Mouse (Mus musculus): ENCODE data around the gene Esr1. TPM values are rescaled to one million over a fixed set of nuclear protein-coding genes. Genes with fewer than 3 reads are reported as not detected.

Gene Esr1
- polyA plus RNA-seq, 1 experiment, result 5.7 TPM

DNA sequence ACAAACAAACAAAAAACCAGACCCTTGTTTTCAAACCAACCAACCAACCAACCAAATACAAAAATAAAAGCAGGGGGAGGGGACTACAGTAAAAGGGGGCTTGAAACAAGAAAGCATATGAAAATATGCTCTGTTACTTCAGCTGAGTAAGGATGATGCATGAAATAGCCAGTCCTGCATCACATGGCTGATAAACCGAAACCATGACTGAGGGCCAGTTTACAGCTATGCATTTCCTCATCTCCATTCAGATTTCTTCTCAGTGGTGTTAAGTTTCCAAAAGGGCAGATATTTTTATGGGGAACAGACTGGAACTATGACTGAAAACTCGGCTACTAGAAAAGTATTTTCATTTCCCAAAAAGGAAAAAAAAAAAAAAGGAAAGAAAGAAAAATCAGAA, 417.8 kb downstream of the Esr1 start:
- Histone ChIP-seq H3K4me3 (replicated peaks; ENCODE audit: control insufficient read depth, low read depth, low read length) (no peak overlapping the region), H3K27ac (ENCODE audit: control insufficient read depth, insufficient read depth, low read depth, low read length, poor library complexity) (no peak overlapping the region), H3K4me1 (ENCODE audit: control insufficient read depth, insufficient read depth, low read length) (no peaks in the 10 kb centered on the region)
- no peak for TF ChIP-seq POLR2A (IDR thresholded peaks at IDR 0.05; ENCODE audit: borderline replicate concordance, control insufficient read depth, low read depth, low read length)
- no peak for TF ChIP-seq CTCF (IDR thresholded peaks at IDR 0.05; ENCODE audit: control insufficient read depth, insufficient read depth, low read length)
- whole genome bisulfite sequencing, result 82% methylated on average over 2 of the region's 2 CpGs

DNA sequence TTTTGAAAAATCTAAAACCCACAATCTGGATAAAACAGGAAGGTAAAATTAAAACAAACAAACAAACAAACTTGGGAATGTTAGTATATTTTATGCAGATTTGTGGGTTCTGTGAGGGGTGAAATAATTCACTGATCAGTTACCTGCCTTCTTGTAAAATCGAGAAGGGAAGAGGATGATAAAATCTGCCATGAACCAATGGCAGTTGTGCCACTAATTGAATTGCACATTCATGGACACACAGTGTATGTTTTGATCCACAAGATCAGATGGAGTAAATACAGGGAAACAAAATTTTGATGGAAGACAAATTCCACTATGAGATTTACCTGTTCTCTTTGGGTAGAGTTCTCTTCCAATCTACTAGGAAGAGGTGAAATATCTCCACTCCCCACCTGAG, 418.5 kb downstream of the Esr1 start:
- no peak overlapping the region for H3K27ac ChIP-seq (ENCODE audit: control insufficient read depth, insufficient read depth, low read depth, low read length, poor library complexity)
- H3K4me3 ChIP-seq (replicated peaks; ENCODE audit: control insufficient read depth, low read depth, low read length), result no peak overlapping the region
- WGBS, result 83% methylated on average over 1 of the region's 1 CpGs
- no peak for TF ChIP-seq POLR2A (IDR thresholded peaks at IDR 0.05; ENCODE audit: borderline replicate concordance, control insufficient read depth, low read depth, low read length)
- no peak for TF ChIP-seq CTCF (IDR thresholded peaks at IDR 0.05; ENCODE audit: control insufficient read depth, insufficient read depth, low read length)
- H3K4me1 ChIP-seq (ENCODE audit: control insufficient read depth, insufficient read depth, low read length), result no peaks in the 10 kb centered on the region

DNA sequence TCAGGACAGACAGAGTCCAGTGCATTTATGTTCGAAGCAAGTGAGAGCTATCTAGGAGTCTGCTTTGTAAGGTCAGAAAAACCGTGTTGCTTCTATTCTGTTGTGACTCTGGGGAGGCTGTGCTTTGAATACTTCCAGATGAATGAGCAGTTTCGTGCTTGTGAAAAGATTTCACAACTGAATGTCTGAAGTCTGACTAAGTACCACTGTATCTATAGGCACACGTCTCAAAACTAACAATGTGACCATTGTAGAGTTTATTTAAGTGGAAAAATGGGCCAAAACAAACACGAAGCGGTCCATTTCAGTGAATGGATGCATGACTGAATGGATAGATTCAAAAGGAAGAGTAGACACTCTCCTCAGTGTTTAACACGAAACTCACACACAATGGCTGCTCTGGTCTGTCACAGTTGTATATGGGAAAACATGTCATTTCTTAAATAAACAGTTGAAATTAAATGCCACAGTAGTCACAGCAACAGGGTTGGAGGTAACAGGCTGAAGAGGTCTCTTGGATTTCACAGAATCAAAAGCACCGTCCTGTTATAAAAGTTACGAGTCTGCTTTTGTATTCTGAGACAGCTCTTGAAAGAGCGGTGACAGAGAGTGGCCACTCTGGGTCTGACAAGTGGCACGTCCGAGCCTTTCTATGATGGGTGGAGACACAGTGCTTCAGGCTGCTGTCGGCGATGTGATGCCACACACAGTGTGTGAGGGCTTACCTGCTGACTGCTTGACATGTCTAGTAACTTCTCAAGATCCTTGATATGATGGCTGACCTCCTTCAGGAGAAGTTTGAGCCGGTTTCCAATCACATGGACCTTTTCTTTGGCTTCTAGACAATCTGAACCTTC, 421.0 kb downstream of the Esr1 start:
- 91% methylated on average over 15 of the region's 15 CpGs for WGBS
- H3K4me1 ChIP-seq (ENCODE audit: control insufficient read depth, insufficient read depth, low read length), result no peaks in the 10 kb centered on the region
- no peak overlapping the region for H3K4me3 ChIP-seq (replicated peaks; ENCODE audit: control insufficient read depth, low read depth, low read length)
- H3K27ac ChIP-seq (ENCODE audit: control insufficient read depth, insufficient read depth, low read depth, low read length, poor library complexity), result no peak overlapping the region
- TF ChIP-seq CTCF (IDR thresholded peaks at IDR 0.05; ENCODE audit: control insufficient read depth, insufficient read depth, low read length), result no peak
- no peak for TF ChIP-seq POLR2A (IDR thresholded peaks at IDR 0.05; ENCODE audit: borderline replicate concordance, control insufficient read depth, low read depth, low read length)

DNA sequence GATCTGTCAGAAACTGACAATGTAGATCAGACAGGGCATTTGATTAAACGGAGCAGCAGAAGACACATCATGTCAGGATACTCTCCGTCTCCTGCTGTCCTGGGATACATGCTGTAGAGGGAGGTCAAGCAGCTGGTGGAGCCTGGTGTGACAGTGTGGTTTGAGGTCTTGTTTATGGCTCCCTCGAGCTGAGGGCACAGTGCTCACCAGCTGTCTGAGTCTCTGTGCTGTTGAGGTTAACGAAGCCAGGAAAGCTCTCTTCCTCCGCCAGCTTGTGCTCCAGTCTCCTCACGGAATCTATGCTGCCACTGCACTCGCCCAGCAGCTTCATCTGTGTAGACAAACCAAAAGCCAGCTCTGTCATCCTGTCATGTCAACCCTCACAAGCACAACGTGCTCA, 429.9 kb downstream of the Esr1 start:
- Histone ChIP-seq H3K4me1 (ENCODE audit: control insufficient read depth, insufficient read depth, low read length) (peaks cover 4% of the 10 kb centered on the region; the same call in 1 of the 2 replicates), H3K27ac (ENCODE audit: control insufficient read depth, insufficient read depth, low read depth, low read length, poor library complexity) (no peak overlapping the region), H3K4me3 (replicated peaks; ENCODE audit: control insufficient read depth, low read depth, low read length) (no peak overlapping the region)
- 82% methylated on average over 8 of the region's 8 CpGs for WGBS
- no peak for TF ChIP-seq CTCF (IDR thresholded peaks at IDR 0.05; ENCODE audit: control insufficient read depth, insufficient read depth, low read length)
- TF ChIP-seq POLR2A (IDR thresholded peaks at IDR 0.05; ENCODE audit: borderline replicate concordance, control insufficient read depth, low read depth, low read length), result no peak

DNA sequence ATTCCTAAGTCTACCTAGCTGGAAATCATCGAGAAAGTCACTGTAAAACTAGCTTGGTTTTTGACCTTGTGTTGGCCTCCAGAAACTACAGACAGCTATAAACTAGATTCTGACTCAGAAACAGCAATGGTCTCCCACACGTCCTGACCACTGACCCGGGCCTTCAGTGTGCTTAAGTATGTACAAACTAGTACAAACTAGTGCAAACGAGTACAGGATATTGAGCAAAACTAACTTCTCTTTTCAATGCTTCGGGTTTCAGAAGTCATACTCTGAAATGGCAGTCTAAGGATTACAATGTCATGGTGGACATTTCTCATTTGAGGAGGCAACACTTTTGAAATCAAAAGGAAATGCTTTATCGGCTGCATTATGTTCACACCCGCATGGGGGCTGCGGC, 433.1 kb downstream of the Esr1 start:
- H3K27ac ChIP-seq (ENCODE audit: control insufficient read depth, insufficient read depth, low read depth, low read length, poor library complexity), result peak overlapping the region; percentile 54
- peaks cover 4% of the 10 kb centered on the region; the same call in 1 of the 2 replicates for H3K4me1 ChIP-seq (ENCODE audit: control insufficient read depth, insufficient read depth, low read length)
- TF ChIP-seq CTCF (IDR thresholded peaks at IDR 0.05; ENCODE audit: control insufficient read depth, insufficient read depth, low read length) (peak; percentile 1; the same call in 1 of the 2 replicates), POLR2A (IDR thresholded peaks at IDR 0.05; ENCODE audit: borderline replicate concordance, control insufficient read depth, low read depth, low read length) (no peak)
- no peak overlapping the region for H3K4me3 ChIP-seq (replicated peaks; ENCODE audit: control insufficient read depth, low read depth, low read length)
- 50% methylated on average over 8 of the region's 8 CpGs for WGBS

DNA sequence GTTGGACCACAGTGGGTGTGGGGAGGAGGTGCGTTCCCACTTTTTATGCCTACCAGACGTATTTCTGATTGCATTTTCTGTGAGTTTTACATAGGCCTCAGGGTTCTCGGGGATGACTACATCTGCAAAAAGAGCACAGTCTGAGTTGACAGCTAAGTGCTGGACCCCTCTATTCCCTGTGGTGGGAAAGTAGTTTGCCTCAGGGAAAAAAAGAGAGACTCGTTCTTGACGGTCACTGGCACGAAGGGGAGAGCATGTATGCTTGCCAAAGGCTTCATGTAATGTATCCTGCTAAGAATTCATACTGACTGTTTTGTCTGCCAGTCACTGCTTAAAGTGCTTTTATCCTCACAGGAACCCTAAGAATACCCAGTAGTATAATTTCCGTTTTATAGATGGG, 433.8 kb downstream of the Esr1 start:
- 81% methylated on average over 7 of the region's 7 CpGs for WGBS
- H3K4me3 ChIP-seq (replicated peaks; ENCODE audit: control insufficient read depth, low read depth, low read length), result no peak overlapping the region
- peak overlapping the region; percentile 54 for H3K27ac ChIP-seq (ENCODE audit: control insufficient read depth, insufficient read depth, low read depth, low read length, poor library complexity)
- peaks cover 4% of the 10 kb centered on the region; the same call in 1 of the 2 replicates for H3K4me1 ChIP-seq (ENCODE audit: control insufficient read depth, insufficient read depth, low read length)
- TF ChIP-seq CTCF (IDR thresholded peaks at IDR 0.05; ENCODE audit: control insufficient read depth, insufficient read depth, low read length) (no peak), POLR2A (IDR thresholded peaks at IDR 0.05; ENCODE audit: borderline replicate concordance, control insufficient read depth, low read depth, low read length) (no peak)

DNA sequence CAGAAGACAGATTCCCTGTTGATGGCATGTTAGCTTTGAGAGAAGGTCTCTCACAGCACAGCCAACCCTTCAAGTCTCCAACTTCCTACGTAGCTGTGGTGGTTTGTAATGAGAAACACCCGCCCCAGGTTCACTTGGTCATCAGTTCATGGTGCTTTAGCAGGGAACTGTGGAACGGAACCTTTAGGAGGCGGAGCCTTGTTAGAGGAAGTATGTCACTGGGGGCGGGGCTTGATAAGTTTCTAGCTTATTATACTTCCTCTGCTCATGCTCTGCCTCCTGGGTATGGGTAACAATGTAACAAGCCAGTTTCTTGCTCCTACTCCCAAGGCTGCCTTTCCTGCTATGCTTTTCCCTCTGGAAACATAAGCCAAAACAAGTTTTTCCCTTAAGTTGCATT, 434.3 kb downstream of the Esr1 start:
- TF ChIP-seq POLR2A (IDR thresholded peaks at IDR 0.05; ENCODE audit: borderline replicate concordance, control insufficient read depth, low read depth, low read length) (no peak), CTCF (IDR thresholded peaks at IDR 0.05; ENCODE audit: control insufficient read depth, insufficient read depth, low read length) (no peak)
- 81% methylated on average over 5 of the region's 5 CpGs for WGBS
- Histone ChIP-seq H3K4me3 (replicated peaks; ENCODE audit: control insufficient read depth, low read depth, low read length) (no peak overlapping the region), H3K27ac (ENCODE audit: control insufficient read depth, insufficient read depth, low read depth, low read length, poor library complexity) (no peak overlapping the region), H3K4me1 (ENCODE audit: control insufficient read depth, insufficient read depth, low read length) (peaks cover 4% of the 10 kb centered on the region; the same call in 1 of the 2 replicates)

Other genes starting within 250 kb of the Esr1 start
- gene Zbtb2, start 223.5 kb upstream of the Esr1 start, polyA plus RNA-seq (2011; ENCODE audit: insufficient read depth, insufficient read length, low replicate concordance, missing spikeins), result 2.9 and 7.6 TPM in 2 replicates
- gene Rmnd1, start 179.2 kb upstream of the Esr1 start, polyA plus RNA-seq (2011; ENCODE audit: insufficient read depth, insufficient read length, low replicate concordance, missing spikeins), result 29.0 and 47.1 TPM in 2 replicates
- gene Armt1, start 179.1 kb upstream of the Esr1 start, polyA plus RNA-seq (2011; ENCODE audit: insufficient read depth, insufficient read length, low replicate concordance, missing spikeins), result 10.0 and 29.6 TPM in 2 replicates
- 0.45 TPM in 1 of 2 replicates, not detected in the other for gene Ccdc170, start 129.1 kb upstream of the Esr1 start, polyA plus RNA-seq (2011; ENCODE audit: insufficient read depth, insufficient read length, low replicate concordance, missing spikeins)

Data from bone marrow, adult 2 months (tissue).